Comparison of ENCODE assay signal across 7 mouse cellular contexts in genomic region chr11:20249296-20250110, GRCm38 (mm10). TPM values are rescaled to one million over a fixed set of nuclear protein-coding genes. Genes with fewer than 3 reads are reported as not detected.
DNase-seq lines count a peak whose midpoint lies in the region; ATAC-seq lines count a peak whose summit lies in the region.

Cep68 (minus strand) TSS chr11:20249429.

- H3K36me3 ChIP-seq in embryonic facial prominence, embryonic 12.5 days = no peaks in the 10 kb centered on the region
- peaks cover 2% of the 10 kb centered on the region; the same call in 1 of the 2 replicates for H3K36me3 ChIP-seq in limb, embryonic 11.5 days (ENCODE audit: control insufficient read depth, insufficient read depth, low read length)
- no peaks in the 10 kb centered on the region for H3K36me3 ChIP-seq in midbrain, embryonic 14.5 days (ENCODE audit: control insufficient read depth, insufficient read depth, low read length)

- H3K4me1 ChIP-seq in embryonic facial prominence, embryonic 12.5 days = peaks cover 20% of the 10 kb centered on the region
- H3K4me1 ChIP-seq in limb, embryonic 11.5 days (ENCODE audit: control insufficient read depth, insufficient read depth, low read length) = peaks cover 8% of the 10 kb centered on the region
- peaks cover 13% of the 10 kb centered on the region for H3K4me1 ChIP-seq in midbrain, embryonic 14.5 days (ENCODE audit: control insufficient read depth, insufficient read depth, low read length)

- peak within 1 kb of the TSS; percentile 80 for H3K4me2 ChIP-seq in embryonic facial prominence, embryonic 12.5 days (replicated peaks)
- H3K4me2 ChIP-seq in limb, embryonic 11.5 days (ENCODE audit: low read depth, severe bottlenecking) = peak within 1 kb of the TSS; percentile 84
- H3K4me2 ChIP-seq in midbrain, embryonic 14.5 days (ENCODE audit: low read length) = peak within 1 kb of the TSS; percentile 90

- peak within 1 kb of the TSS; percentile 78 for H3K4me3 ChIP-seq in embryonic facial prominence, embryonic 12.5 days
- peak within 1 kb of the TSS; percentile 93 for H3K4me3 ChIP-seq in limb, embryonic 11.5 days (ENCODE audit: low read depth, low read length)
- H3K4me3 ChIP-seq in midbrain, embryonic 14.5 days (replicated peaks; ENCODE audit: low read depth, low read length) = peak within 1 kb of the TSS; percentile 89

- H3K9ac ChIP-seq in embryonic facial prominence, embryonic 12.5 days = peak within 1 kb of the TSS; percentile 93
- peak within 1 kb of the TSS; percentile 95 for H3K9ac ChIP-seq in limb, embryonic 11.5 days (ENCODE audit: low read length)
- peak within 1 kb of the TSS; percentile 92 for H3K9ac ChIP-seq in midbrain, embryonic 14.5 days (replicated peaks; ENCODE audit: low read length)

- H3K27ac ChIP-seq in embryonic facial prominence, embryonic 12.5 days = peak within 1 kb of the TSS; percentile 84
- H3K27ac ChIP-seq in limb, embryonic 11.5 days (replicated peaks; ENCODE audit: low read depth, low read length) = peak within 1 kb of the TSS; percentile 83; the same call in 1 of the 2 replicates
- H3K27ac ChIP-seq in midbrain, embryonic 14.5 days (replicated peaks; ENCODE audit: low read depth, low read length) = peak within 1 kb of the TSS; percentile 87

- WGBS in embryonic facial prominence, embryonic 12.5 days = under 1% methylated on average over 59 of the region's 59 CpGs
- under 1% methylated on average over 50 of the region's 59 CpGs for WGBS in limb, embryonic 11.5 days
- WGBS in midbrain, embryonic 14.5 days = under 1% methylated on average over 59 of the region's 59 CpGs

- H3K27me3 ChIP-seq in embryonic facial prominence, embryonic 12.5 days = no peaks in the 10 kb centered on the region
- no peaks in the 10 kb centered on the region for H3K27me3 ChIP-seq in limb, embryonic 11.5 days (ENCODE audit: control insufficient read depth, insufficient read depth, low read length)
- no peaks in the 10 kb centered on the region for H3K27me3 ChIP-seq in midbrain, embryonic 14.5 days (ENCODE audit: control insufficient read depth, insufficient read depth, low read length)

- ATAC-seq in embryonic facial prominence, embryonic 12.5 days (ENCODE audit: insufficient number of reproducible peaks, insufficient read depth, low FRiP score, low TSS enrichment) = peak; percentile 97
- peak; percentile 97 for ATAC-seq in limb, embryonic 11.5 days (ENCODE audit: insufficient number of reproducible peaks, low FRiP score, low TSS enrichment, low read depth)
- ATAC-seq in midbrain, embryonic 14.5 days (ENCODE audit: low FRiP score, low TSS enrichment) = peak; percentile 99

- peak; percentile 93 for DNase-seq in adrenal gland, postnatal 25 days
- DNase-seq in heart, adult 11 months = peak; percentile 100
- peak; percentile 95 for DNase-seq in kidney, adult 18-20 months
- peak; percentile 94 for DNase-seq in limb, embryonic 11.5 days (ENCODE audit: low spot score)
- peak; percentile 96 for DNase-seq in midbrain, embryonic 14.5 days
- DNase-seq in spleen, adult 18-20 months = peak; percentile 89 to 92

- no peaks in the 10 kb centered on the region for H3K9me3 ChIP-seq in embryonic facial prominence, embryonic 12.5 days
- no peaks in the 10 kb centered on the region; the same call in 1 of the 2 replicates for H3K9me3 ChIP-seq in limb, embryonic 11.5 days (ENCODE audit: control insufficient read depth, low read length)
- H3K9me3 ChIP-seq in midbrain, embryonic 14.5 days (ENCODE audit: control insufficient read depth, low read length) = no peaks in the 10 kb centered on the region

RNA-seq across cellular contexts. Expression of gene Cep68, which starts in this region (rescaled TPM):
- total RNA-seq in adrenal gland, postnatal 25 days (2021) = 27.8 and 33.2 TPM in 2 replicates
- 40.2 and 41.3 TPM in 2 replicates for polyA plus RNA-seq in embryonic facial prominence, embryonic 12.5 days (2016; fragmentation: Nextera tagmentation; extraction: Ambion mirVana)
- polyA plus RNA-seq in limb, embryonic 11.5 days (2014; fragmentation: Nextera tagmentation; extraction: Ambion mirVana) = 41.2 and 43.3 TPM in 2 replicates
- 16.9 and 29.5 TPM in 2 replicates for polyA plus RNA-seq in midbrain, embryonic 14.5 days (2014; fragmentation: Nextera tagmentation; extraction: Ambion mirVana)

Comparison
In these comparisons a context has a peak if more than half of its experiments do, and no peak if none do; other contexts are left out.
1. Peak in every context shown above with its lines: DNase-seq, ATAC-seq, H3K4me3 ChIP-seq and H3K27ac ChIP-seq.